Mouse (Mus musculus) stomach, embryonic 14.5 days (tissue): ENCODE data around the gene Ccr7. TPM values are rescaled to one million over a fixed set of nuclear protein-coding genes. Genes with fewer than 3 reads are reported as not detected.

ENCODE experiments used
- ATAC-seq: fragments of 200-750 bp; cut with Nextera tagmentation; 2 replicates; pipeline ENCODE4 v1.8.0; 2017; ENCODE audit warnings: low read depth, moderate TSS enrichment; ENCODE audit not compliant: insufficient number of reproducible peaks, insufficient read depth, low FRiP score
- H3K27ac ChIP-seq: fragments of 300-500 bp; sonication (generic); 2 replicates; pipeline ENCODE4 v1.5.1; 2014; ENCODE audit warnings: mild to moderate bottlenecking, low read length, moderate library complexity, mixed read lengths
- H3K27me3 ChIP-seq: fragments of 300-500 bp; sonication (generic); 2 replicates; pipeline ENCODE4 v1.6.1; 2014; ENCODE audit warnings: low read length, control low read depth, mixed read lengths; ENCODE audit not compliant: control insufficient read depth, insufficient read depth
- H3K36me3 ChIP-seq: fragments of 300-500 bp; sonication (generic); 2 replicates; pipeline ENCODE4 v1.6.1; 2014; ENCODE audit warnings: mild to moderate bottlenecking, control low read depth, low read length, moderate library complexity, mixed read lengths; ENCODE audit not compliant: control insufficient read depth, insufficient read depth
- H3K4me1 ChIP-seq: fragments of 300-500 bp; sonication (generic); 2 replicates; pipeline ENCODE4 v1.6.1; 2014; ENCODE audit warnings: low read length, control low read depth, mixed read lengths; ENCODE audit not compliant: control insufficient read depth, insufficient read depth
- H3K4me2 ChIP-seq: fragments of 300-500 bp; sonication (generic); replicated peaks from 2 replicates; pipeline ENCODE4 v1.6.1; 2014; ENCODE audit warnings: low read depth, low read length, control low read depth
- H3K4me3 ChIP-seq: fragments of 300-500 bp; sonication (generic); 2 replicates; pipeline ENCODE4 v1.5.1; 2014; ENCODE audit warnings: low read depth, low read length, control low read depth
- H3K9ac ChIP-seq: fragments of 300-500 bp; sonication (generic); replicated peaks from 2 replicates; pipeline ENCODE4 v1.6.1; 2014; ENCODE audit warnings: low read depth, mild to moderate bottlenecking, control low read depth, low read length, moderate library complexity, mixed read lengths
- H3K9me3 ChIP-seq: fragments of 300-500 bp; sonication (generic); 2 replicates; pipeline ENCODE4 v1.6.1; 2016; ENCODE audit warnings: low read depth, low read length, control low read depth; ENCODE audit not compliant: control insufficient read depth
- WGBS: fragments of 180-500 bp; shearing (Covaris S2); extraction: QIAGEN DNeasy Blood & Tissue Kit; methylation state at CpG from one replicate; pipeline ENCODE4 v1.1.7; 2014; 5-methylcytosine and 5-hydroxymethylcytosine counted together
- polyA plus RNA-seq: library from polyadenylated mRNA; unstranded; fragments of >200 nt; fragmentation: Nextera tagmentation; extraction: Ambion mirVana; gene quantifications from 2 replicates; pipeline ENCODE4 v1.2.1, GENCODE M21; 2014

The Ccr7 gene
- polyA plus RNA-seq, 1 experiment from 2014 or later = 0.52 TPM

DNA sequence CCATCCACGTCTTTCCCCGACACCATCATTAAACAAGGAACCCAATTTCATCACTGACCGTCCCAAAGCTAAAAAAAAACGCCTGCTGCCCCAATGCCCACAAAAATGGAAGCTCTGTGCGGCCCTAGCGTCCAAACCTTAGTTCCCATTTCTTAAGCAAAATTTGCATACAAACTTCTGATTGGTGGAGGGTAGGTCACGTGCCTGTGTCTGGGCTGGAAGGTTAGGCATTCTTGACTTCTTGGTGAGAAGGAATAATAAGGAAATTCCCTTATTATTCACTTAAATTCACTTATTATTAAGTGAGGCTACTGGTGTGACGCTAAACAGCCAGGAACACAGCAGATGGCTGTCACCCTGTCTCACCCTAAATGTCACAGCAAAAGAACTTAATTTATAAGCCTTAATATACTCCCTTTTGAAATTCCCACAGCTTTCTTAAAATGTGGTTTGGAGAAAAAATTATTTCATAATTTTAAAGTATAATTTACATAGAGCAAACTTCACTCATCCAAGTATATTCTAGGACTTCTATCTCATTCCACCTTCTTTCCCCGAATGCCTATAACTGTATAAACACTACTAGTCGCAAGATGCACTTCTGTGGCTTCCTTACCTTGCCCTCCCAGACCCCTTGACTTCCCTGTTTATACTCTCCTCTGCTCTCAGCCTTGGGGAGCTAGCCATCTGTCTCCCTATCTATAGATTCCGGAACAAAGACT, 10.3 kb upstream of the Ccr7 start:
- WGBS = 55% methylated on average over 11 of the region's 11 CpGs
- H3K27me3 ChIP-seq = no peaks in the 10 kb centered on the region
- no peaks in the 10 kb centered on the region for H3K36me3 ChIP-seq
- H3K4me3 ChIP-seq = no peak overlapping the region
- H3K4me1 ChIP-seq = no peaks in the 10 kb centered on the region
- H3K4me2 ChIP-seq = no peak overlapping the region
- H3K9me3 ChIP-seq = no peaks in the 10 kb centered on the region
- no peak overlapping the region for H3K27ac ChIP-seq
- H3K9ac ChIP-seq = no peak overlapping the region
- ATAC-seq = no peak

- no peak overlapping the region for H3K4me3 ChIP-seq
- H3K4me1 ChIP-seq = no peaks in the 10 kb centered on the region
- no peaks in the 10 kb centered on the region for H3K9me3 ChIP-seq
- no peaks in the 10 kb centered on the region for H3K27me3 ChIP-seq
- H3K27ac ChIP-seq = no peak overlapping the region
- WGBS = 87% methylated on average over 10 of the region's 10 CpGs
- no peaks in the 10 kb centered on the region for H3K36me3 ChIP-seq
- no peak overlapping the region for H3K4me2 ChIP-seq
- ATAC-seq = no peak
- H3K9ac ChIP-seq = no peak overlapping the region
Observed at GRCm38 (mm10) chr11:99162972-99163686, 8.3 kb upstream of the Ccr7 start.

GRCm38 (mm10) chr11:99161648-99162047, 6.8 kb upstream of the Ccr7 start:
- WGBS = 38% methylated on average over 5 of the region's 5 CpGs
- Histone ChIP-seq H3K36me3 (no peaks in the 10 kb centered on the region), H3K9ac (no peak overlapping the region), H3K4me2 (no peak overlapping the region), H3K4me3 (no peak overlapping the region), H3K27ac (no peak overlapping the region), H3K27me3 (no peaks in the 10 kb centered on the region), H3K4me1 (no peaks in the 10 kb centered on the region), H3K9me3 (no peaks in the 10 kb centered on the region)
- ATAC-seq = no peak

DNA sequence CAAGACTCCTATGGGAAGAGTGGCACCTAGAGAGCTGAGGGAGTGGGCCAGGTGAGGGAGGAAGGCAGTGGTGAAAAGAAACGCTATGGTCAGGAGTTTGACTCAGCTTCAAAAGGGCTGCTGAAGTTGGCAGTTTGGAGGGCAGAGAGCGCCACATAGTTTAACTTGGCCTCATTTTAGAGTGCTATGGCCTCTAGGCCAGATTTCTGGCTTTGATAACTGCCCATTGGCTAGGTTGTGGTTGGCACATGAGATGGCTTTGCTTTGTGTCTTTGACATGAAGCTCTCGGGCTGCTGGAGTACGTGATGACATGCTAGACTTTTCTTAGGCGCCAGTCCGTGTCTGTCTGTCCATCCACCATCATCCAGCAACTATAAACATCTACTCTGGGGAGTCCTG, 5.4 kb upstream of the Ccr7 start:
- H3K27me3 ChIP-seq = no peaks in the 10 kb centered on the region
- ATAC-seq = no peak
- 87% methylated on average over 6 of the region's 6 CpGs for WGBS
- H3K9me3 ChIP-seq = no peaks in the 10 kb centered on the region
- H3K4me1 ChIP-seq = no peaks in the 10 kb centered on the region
- H3K4me3 ChIP-seq = no peak overlapping the region
- H3K27ac ChIP-seq = no peak overlapping the region
- no peak overlapping the region for H3K4me2 ChIP-seq
- H3K36me3 ChIP-seq = no peaks in the 10 kb centered on the region
- H3K9ac ChIP-seq = no peak overlapping the region

GRCm38 (mm10) chr11:99155817-99156216, 940 bp upstream of the Ccr7 start:
- WGBS = 87% methylated on average over 9 of the region's 9 CpGs
- H3K9me3 ChIP-seq = no peaks in the 10 kb centered on the region
- no peaks in the 10 kb centered on the region for H3K36me3 ChIP-seq
- H3K27me3 ChIP-seq = no peaks in the 10 kb centered on the region
- no peak overlapping the region for H3K4me3 ChIP-seq
- no peak overlapping the region for H3K27ac ChIP-seq
- no peaks in the 10 kb centered on the region for H3K4me1 ChIP-seq
- no peak for ATAC-seq
- H3K9ac ChIP-seq = no peak overlapping the region
- no peak overlapping the region for H3K4me2 ChIP-seq

GRCm38 (mm10) chr11:99153767-99154753, 817 bp downstream of the Ccr7 start:
- Histone ChIP-seq H3K27ac (no peak overlapping the region), H3K36me3 (no peaks in the 10 kb centered on the region), H3K9ac (no peak overlapping the region), H3K9me3 (no peaks in the 10 kb centered on the region), H3K4me3 (no peak overlapping the region), H3K4me2 (no peak overlapping the region), H3K4me1 (peaks cover 11% of the 10 kb centered on the region), H3K27me3 (no peaks in the 10 kb centered on the region)
- 77% methylated on average over 7 of the region's 7 CpGs for WGBS
- ATAC-seq = no peak

GRCm38 (mm10) chr11:99152323-99153144, 2.3 kb downstream of the Ccr7 start:
- Histone ChIP-seq H3K36me3 (no peaks in the 10 kb centered on the region), H3K4me2 (no peak overlapping the region), H3K27me3 (no peaks in the 10 kb centered on the region), H3K27ac (no peak overlapping the region), H3K9me3 (no peaks in the 10 kb centered on the region), H3K4me1 (peaks cover 26% of the 10 kb centered on the region), H3K4me3 (no peak overlapping the region), H3K9ac (no peak overlapping the region)
- WGBS = 83% methylated on average over 7 of the region's 7 CpGs
- no peak for ATAC-seq
